Mouse (Mus musculus) embryonic facial prominence, embryonic 10.5 days (tissue): ENCODE measurements around the gene Gm42957. TPM values are rescaled to one million over a fixed set of nuclear protein-coding genes. Genes with fewer than 3 reads are reported as not detected.

ENCODE experiments used
- DNase-seq: peaks from one replicate; pipeline ENCODE4 v3.0.0-alpha.2; 2017; ENCODE audit warnings: low spot score
- H3K27ac ChIP-seq: fragments of 300-500 bp; sonication (generic); replicated peaks from 2 replicates; pipeline ENCODE4 v1.5.1; 2016; ENCODE audit warnings: mild to moderate bottlenecking
- H3K27me3 ChIP-seq: fragments of 300-500 bp; sonication (generic); replicated peaks from 2 replicates; pipeline ENCODE4 v1.6.1; 2016; ENCODE audit warnings: low read depth, mild to moderate bottlenecking; ENCODE audit not compliant: poor library complexity, severe bottlenecking
- H3K36me3 ChIP-seq: fragments of 300-500 bp; sonication (generic); replicated peaks from 2 replicates; pipeline ENCODE4 v1.6.1; 2016; ENCODE audit warnings: mild to moderate bottlenecking, moderate library complexity
- H3K4me1 ChIP-seq: fragments of 300-500 bp; sonication (generic); 2 replicates; pipeline ENCODE4 v1.6.1; 2016
- H3K4me3 ChIP-seq: fragments of 300-500 bp; sonication (generic); 2 replicates; pipeline ENCODE4 v1.5.1; 2016; ENCODE audit warnings: mild to moderate bottlenecking, moderate library complexity
- H3K9me3 ChIP-seq: fragments of 300-500 bp; sonication (generic); 2 replicates; pipeline ENCODE4 v1.6.1; 2016; ENCODE audit warnings: mild to moderate bottlenecking
- WGBS: fragments of 180-500 bp; shearing (Covaris S2); methylation state at CpG from one replicate; pipeline ENCODE4 v1.1.7; 2016; 5-methylcytosine and 5-hydroxymethylcytosine counted together
- polyA plus RNA-seq: library from polyadenylated mRNA; unstranded; fragments of >200 nt; fragmentation: Nextera tagmentation; extraction: Ambion mirVana; gene quantifications from 2 replicates; pipeline ENCODE4 v1.2.1, GENCODE M21; 2016

The Gm42957 gene
- 0.09 TPM in 2 replicates for polyA plus RNA-seq

DNA sequence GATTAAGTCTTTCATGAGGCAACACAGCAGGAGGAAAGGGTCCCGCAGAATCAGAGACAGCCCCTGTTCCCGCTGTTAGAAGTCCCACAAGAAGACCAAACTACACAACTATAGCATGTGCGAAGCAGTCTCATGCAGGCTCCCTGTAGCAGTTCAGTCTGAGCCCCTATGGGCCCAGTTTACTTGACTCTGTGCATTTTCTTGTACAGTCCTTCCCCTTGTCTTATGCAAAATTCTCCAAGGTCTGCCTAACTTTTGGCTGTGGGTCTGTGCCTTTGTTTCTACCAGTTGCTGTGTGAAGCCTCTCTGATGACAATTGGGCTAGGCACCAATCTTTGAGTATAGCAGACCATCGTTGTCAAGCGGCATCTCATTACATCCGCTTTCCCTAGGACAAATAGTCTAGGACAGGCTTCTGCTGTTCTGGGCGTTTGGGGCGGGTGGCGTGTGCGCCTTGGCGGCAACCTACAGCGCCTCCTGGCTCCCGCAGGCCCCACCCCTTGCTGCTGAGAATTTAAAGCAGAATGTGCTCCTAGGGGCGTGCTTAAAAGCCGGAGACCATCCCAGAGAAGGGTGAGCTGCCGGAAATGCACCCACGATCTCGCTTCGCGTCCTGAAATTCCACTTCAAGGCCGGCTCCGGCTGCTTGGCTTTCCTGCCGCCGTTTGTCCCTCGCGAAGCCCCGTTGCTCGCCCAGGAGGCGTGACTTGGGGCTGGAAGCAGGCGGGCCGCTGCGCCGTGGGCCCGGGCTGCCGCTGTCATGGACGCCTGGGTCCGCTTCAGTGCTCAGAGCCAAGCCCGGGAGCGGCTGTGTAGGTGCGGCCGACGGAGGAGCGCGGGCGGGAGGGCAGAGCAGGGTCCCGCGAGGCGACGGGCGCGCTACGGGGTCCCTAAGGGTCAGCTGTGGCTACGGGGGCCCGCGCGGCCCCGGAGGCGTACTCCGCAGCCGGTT lies at the start of gene Gm42957, which contains the start of gene Pex11b:
Gene Gm42957, plus strand, starts transcription at position 547 of the 952 bp plus-strand sequence.
Gene Pex11b, plus strand, starts transcription at position 449 of the 952 bp plus-strand sequence.
- Histone ChIP-seq H3K9me3 (no peaks in the 10 kb centered on the region), H3K36me3 (peaks cover 64% of the 10 kb centered on the region)
- WGBS = 2% methylated on average over 60 of the region's 60 CpGs

GRCm38 (mm10) chr3:96590657-96591056 lies 44.6 kb upstream of the Gm42957 start:
- H3K27ac ChIP-seq = no peak overlapping the region
- 0 out of 2 replicates have a peak, but pooled peaks cover 5% of the 10 kb centered on the region for H3K9me3 ChIP-seq
- DNase-seq = no peak
- H3K27me3 ChIP-seq = peaks cover 22% of the 10 kb centered on the region
- peaks cover 26% of the 10 kb centered on the region for H3K4me1 ChIP-seq
- 81% methylated on average over 4 of the region's 4 CpGs for WGBS
- H3K4me3 ChIP-seq = no peak overlapping the region
- no peaks in the 10 kb centered on the region for H3K36me3 ChIP-seq

More for the DNA sequence above, at the start of gene Gm42957, which contains the start of gene Pex11b:
- Histone ChIP-seq H3K4me3 (peak within 1 kb of the TSS; percentile 95), H3K27ac (peak within 1 kb of the TSS; percentile 96), H3K4me1 (peaks cover 38% of the 10 kb centered on the region), H3K27me3 (no peaks in the 10 kb centered on the region)
- DNase-seq = peak; percentile 85

- Histone ChIP-seq H3K4me3 (peak overlapping the region; percentile 73), H3K36me3 (no peaks in the 10 kb centered on the region), H3K27me3 (peaks cover 47% of the 10 kb centered on the region), H3K27ac (peak overlapping the region; percentile 92), H3K4me1 (peaks cover 48% of the 10 kb centered on the region), H3K9me3 (no peaks in the 10 kb centered on the region)
- 1% methylated on average over 10 of the region's 10 CpGs for WGBS
- DNase-seq = peak; percentile 27
These were observed 41.9 kb upstream of the Gm42957 start for GRCm38 (mm10) chr3:96593374-96593773.

DNA sequence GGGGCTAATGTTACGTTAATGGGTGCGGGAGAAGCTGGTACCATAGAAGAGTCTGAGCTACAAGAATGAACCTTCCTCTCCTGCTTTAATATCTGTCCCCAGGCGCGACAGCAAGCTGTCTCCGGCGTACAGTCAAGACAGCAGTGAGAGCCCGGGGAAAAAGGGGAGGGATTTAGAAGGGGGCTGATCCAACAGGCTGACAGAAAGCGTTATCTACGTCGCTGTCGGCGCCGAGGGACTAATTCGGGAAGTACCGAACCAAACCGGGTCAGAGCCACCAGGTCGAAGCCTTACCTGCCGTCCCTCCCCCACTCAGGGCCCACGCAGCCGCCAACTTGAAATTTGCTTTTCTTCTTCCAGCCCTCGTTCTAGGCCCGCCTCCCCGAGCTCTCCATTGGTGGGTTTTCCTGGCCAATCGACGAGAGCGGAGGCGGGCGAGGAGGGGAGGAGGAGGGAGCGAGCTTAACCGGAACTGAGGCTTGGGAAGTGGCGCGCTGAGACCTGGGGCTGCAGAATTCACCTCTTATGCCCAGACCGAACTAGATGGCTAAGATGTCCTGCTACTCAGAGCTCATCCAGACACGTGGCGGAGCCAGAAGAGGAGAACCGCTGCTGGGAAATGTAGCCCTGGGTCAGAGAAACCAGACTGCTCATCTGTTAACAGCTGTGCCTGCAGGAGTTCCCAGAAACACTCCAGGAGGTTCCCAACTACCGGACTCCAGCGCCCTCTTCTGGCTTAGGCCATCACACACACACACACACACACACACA lies 41.3 kb upstream of the Gm42957 start, which contains the start of gene Polr3gl:
Gene Polr3gl, minus strand, starts transcription at position 392 of the 771 bp plus-strand sequence.
- Histone ChIP-seq H3K9me3 (no peaks in the 10 kb centered on the region), H3K27ac (peak within 1 kb of the TSS; percentile 92), H3K4me3 (peak within 1 kb of the TSS; percentile 73), H3K36me3 (no peaks in the 10 kb centered on the region), H3K27me3 (peaks cover 53% of the 10 kb centered on the region), H3K4me1 (peaks cover 54% of the 10 kb centered on the region)
- DNase-seq = peak; percentile 95
- WGBS = under 1% methylated on average over 38 of the region's 38 CpGs

DNA sequence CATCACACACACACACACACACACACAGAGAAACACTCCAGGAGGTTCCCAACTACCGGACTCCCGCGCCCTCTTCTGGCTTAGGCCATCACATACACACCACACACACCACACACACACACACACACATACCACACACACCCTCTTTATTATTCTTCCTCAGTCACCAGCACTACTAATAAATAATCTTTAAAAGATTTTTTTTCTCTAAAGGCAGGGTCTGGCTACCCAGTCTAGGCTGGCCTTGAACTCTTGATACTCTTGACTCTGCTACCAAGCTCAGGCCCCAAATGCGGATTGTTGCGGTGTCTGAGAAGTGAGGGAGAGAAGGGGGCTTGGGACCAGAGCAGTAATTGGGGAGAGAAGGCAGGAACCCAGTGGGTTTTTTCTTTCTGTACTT lies 40.4 kb upstream of the Gm42957 start:
- DNase-seq = peak; percentile 8
- Histone ChIP-seq H3K9me3 (no peaks in the 10 kb centered on the region), H3K4me1 (peaks cover 59% of the 10 kb centered on the region), H3K27ac (no peak overlapping the region), H3K27me3 (peaks cover 62% of the 10 kb centered on the region), H3K36me3 (no peaks in the 10 kb centered on the region), H3K4me3 (no peak overlapping the region)
- WGBS = 75% methylated on average over 5 of the region's 5 CpGs

DNA sequence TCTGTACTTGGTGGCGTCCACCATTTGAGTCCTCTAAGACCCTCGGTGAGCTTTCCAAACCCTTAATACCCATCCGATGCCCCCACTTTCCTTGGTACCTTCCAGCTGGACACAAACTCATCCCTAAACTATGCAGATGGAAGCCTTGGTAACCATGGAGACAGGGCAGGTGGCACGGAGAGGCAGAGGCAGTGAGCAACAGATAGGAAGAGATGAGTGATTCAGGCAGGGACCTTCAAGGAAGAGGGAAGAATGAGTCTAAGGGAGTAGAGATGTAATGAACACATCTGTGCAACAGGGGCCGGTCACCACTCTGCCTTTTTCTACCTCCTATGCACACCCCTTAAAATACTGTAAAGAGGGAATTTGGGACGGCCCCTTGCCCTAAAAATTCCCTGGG lies 39.6 kb upstream of the Gm42957 start:
- no peaks in the 10 kb centered on the region for H3K36me3 ChIP-seq
- peaks cover 65% of the 10 kb centered on the region for H3K27me3 ChIP-seq
- peaks cover 67% of the 10 kb centered on the region for H3K4me1 ChIP-seq
- WGBS = 20% methylated on average over 6 of the region's 6 CpGs
- H3K9me3 ChIP-seq = no peaks in the 10 kb centered on the region
- DNase-seq = no peak
- H3K4me3 ChIP-seq = peak overlapping the region; percentile 59
- no peak overlapping the region for H3K27ac ChIP-seq

DNA sequence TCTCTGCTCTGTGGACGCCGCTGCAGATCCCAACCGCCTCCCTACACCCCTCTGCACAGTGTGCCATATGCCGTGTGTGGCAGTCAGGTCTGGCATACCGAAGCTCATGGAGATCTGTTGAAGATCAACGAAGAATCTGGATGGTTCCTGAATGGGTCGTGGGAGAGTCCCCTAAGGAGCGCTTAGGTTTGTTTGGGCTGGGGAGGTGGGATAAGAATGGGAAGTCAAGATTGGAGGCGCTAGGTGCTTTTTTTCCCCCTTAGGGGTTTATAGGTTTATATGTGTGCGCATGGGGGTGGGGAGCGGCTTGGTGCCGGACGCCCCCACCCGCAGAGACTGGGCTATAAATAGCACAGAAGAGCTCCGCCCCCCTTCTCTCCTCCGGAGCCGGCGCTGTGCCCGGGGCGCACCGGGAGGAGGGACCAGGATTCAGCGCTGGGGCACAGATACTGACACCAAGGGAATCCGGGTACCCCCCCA lies 39.0 kb upstream of the Gm42957 start, which contains the start of gene Ankrd34a:
Gene Ankrd34a, plus strand, starts transcription at position 409 of the 480 bp plus-strand sequence.
- DNase-seq = peak; percentile 39
- H3K4me3 ChIP-seq = peak within 1 kb of the TSS; percentile 59
- H3K9me3 ChIP-seq = no peaks in the 10 kb centered on the region
- peaks cover 65% of the 10 kb centered on the region for H3K27me3 ChIP-seq
- under 1% methylated on average over 23 of the region's 23 CpGs for WGBS
- H3K36me3 ChIP-seq = no peaks in the 10 kb centered on the region
- peak within 1 kb of the TSS; percentile 81 for H3K27ac ChIP-seq
- H3K4me1 ChIP-seq = peaks cover 71% of the 10 kb centered on the region

DNA sequence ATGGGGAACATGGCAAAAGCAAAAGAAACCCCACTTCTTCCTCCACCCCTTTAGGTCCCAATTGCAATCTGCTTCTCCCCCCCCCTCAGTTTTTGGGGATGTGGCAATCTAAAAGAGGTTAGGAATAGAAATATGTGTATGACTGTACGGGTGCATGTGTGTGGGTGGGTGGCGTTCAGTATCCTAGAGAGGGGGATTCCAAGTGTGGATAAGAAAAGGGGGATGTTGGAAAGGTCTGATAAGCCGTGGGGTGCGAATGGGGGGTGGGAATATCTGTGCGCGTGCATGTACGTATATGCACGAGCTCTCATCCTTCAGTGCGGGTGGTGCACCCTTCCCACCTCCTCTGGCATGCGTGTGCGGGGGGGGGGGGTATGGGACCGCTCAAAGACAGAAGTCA lies 38.4 kb upstream of the Gm42957 start:
- H3K36me3 ChIP-seq = no peaks in the 10 kb centered on the region
- peak overlapping the region; percentile 81; the same call in 1 of the 2 replicates for H3K27ac ChIP-seq
- H3K9me3 ChIP-seq = no peaks in the 10 kb centered on the region
- WGBS = 1% methylated on average over 9 of the region's 12 CpGs
- H3K27me3 ChIP-seq = peaks cover 65% of the 10 kb centered on the region
- H3K4me1 ChIP-seq = peaks cover 77% of the 10 kb centered on the region
- DNase-seq = peak; percentile 21
- H3K4me3 ChIP-seq = peak overlapping the region; percentile 59

DNA sequence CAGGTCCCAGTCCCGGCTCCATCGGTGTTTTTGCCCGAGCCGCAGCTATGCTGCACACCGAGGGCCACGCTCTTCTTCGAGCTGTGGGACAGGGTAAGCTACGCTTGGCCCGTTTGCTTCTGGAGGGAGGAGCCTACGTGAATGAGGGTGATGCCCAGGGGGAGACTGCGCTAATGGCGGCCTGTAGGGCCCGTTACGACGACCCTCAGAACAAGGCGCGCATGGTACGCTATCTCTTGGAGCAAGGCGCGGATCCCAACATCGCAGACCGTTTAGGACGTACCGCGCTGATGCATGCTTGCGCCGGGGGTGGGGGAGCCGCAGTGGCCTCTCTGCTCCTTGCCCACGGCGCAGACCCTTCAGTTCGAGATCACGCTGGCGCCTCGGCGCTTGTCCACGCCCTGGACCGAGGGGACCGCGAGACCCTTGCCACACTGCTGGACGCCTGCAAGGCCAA lies 37.8 kb upstream of the Gm42957 start:
- WGBS = under 1% methylated on average over 40 of the region's 40 CpGs
- Histone ChIP-seq H3K36me3 (no peaks in the 10 kb centered on the region), H3K27ac (peak overlapping the region; percentile 81), H3K4me1 (peaks cover 80% of the 10 kb centered on the region), H3K4me3 (peak overlapping the region; percentile 59), H3K9me3 (no peaks in the 10 kb centered on the region), H3K27me3 (peaks cover 59% of the 10 kb centered on the region)
- DNase-seq = peak; percentile 67

DNA sequence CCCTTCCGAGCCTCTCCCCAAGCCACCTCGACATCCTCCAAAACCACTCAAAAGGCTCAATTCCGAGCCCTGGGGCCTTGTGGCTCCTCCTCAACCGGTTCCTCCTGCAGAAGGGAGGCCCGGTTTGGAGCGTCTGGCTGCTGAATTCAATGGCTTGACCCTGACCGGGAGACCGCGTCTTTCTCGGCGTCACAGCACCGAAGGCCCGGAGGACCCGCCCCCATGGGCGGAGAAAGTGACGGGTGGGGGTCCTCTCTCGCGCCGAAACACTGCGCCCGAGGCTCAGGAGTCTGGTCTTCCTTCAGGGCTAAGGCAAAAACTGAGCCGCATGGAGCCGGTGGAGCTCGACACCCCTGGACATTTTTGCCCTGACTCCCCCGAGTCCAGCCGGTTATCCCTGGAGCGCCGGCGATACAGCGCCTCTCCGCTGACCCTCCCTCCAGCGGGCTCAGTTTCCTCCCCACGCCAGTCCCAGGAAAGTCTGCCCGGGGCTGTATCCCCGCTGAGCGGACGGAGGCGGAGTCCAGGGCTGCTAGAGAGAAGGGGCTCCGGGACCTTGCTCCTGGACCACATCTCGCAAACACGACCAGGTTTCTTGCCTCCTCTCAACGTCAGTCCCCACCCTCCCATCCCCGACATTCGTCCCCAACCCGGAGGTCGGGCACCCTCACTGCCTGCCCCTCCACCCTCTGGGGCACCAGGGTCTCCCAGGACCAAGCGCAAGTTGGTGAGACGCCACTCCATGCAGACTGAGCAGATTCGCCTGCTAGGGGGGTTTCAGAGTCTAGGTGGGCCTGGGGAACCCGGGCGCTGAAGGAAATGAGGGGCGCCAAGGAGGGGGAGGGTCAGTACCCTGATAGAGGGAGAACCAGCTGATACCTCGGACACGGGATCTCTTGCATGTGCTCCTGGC lies 36.9 kb upstream of the Gm42957 start:
- H3K4me1 ChIP-seq = peaks cover 80% of the 10 kb centered on the region
- peaks cover 1% of the 10 kb centered on the region for H3K36me3 ChIP-seq
- WGBS = 1% methylated on average over 54 of the region's 54 CpGs
- peak; percentile 87 for DNase-seq
- H3K9me3 ChIP-seq = no peaks in the 10 kb centered on the region
- peak overlapping the region; percentile 81 for H3K27ac ChIP-seq
- peak overlapping the region; percentile 59 for H3K4me3 ChIP-seq
- H3K27me3 ChIP-seq = peaks cover 54% of the 10 kb centered on the region

- 36% methylated on average over 8 of the region's 8 CpGs for WGBS
- H3K27me3 ChIP-seq = peaks cover 54% of the 10 kb centered on the region
- peaks cover 82% of the 10 kb centered on the region for H3K4me1 ChIP-seq
- H3K4me3 ChIP-seq = peak overlapping the region; percentile 59
- H3K27ac ChIP-seq = peak overlapping the region; percentile 81; the same call in 1 of the 2 replicates
- DNase-seq = no peak
- H3K36me3 ChIP-seq = peaks cover 7% of the 10 kb centered on the region
- H3K9me3 ChIP-seq = no peaks in the 10 kb centered on the region
These were observed 36.2 kb upstream of the Gm42957 start for GRCm38 (mm10) chr3:96599069-96599393.
